8 mouse cellular contexts compared by ENCODE assay signal in genomic region chr3:51708746-51709411, GRCm38 (mm10). TPM values are rescaled to one million over a fixed set of nuclear protein-coding genes. Genes with fewer than 3 reads are reported as not detected.
A peak's percentile ranks its signal among the peaks of the same experiment; 100 is the strongest.
DNase-seq lines count a peak whose midpoint lies in the region; ATAC-seq and TF ChIP-seq lines count a peak whose summit lies in the region.

No protein-coding gene starts in this region.

- TF ChIP-seq POLR2A in kidney, adult 2 months (IDR thresholded peaks at IDR 0.05; ENCODE audit: low read depth, low read length), result peak; percentile 11

- H3K4me3 ChIP-seq in embryonic facial prominence, embryonic 12.5 days, result no peak overlapping the region
- peak overlapping the region; percentile 48 for H3K4me3 ChIP-seq in kidney, adult 2 months (ENCODE audit: insufficient read depth, low read depth, low read length)
- H3K4me3 ChIP-seq in midbrain, embryonic 15.5 days, result no peak overlapping the region

- no peaks in the 10 kb centered on the region for H3K9me3 ChIP-seq in embryonic facial prominence, embryonic 12.5 days
- no peaks in the 10 kb centered on the region for H3K9me3 ChIP-seq in midbrain, embryonic 15.5 days

- no peak overlapping the region; the same call in 1 of the 2 replicates for H3K4me2 ChIP-seq in embryonic facial prominence, embryonic 12.5 days (replicated peaks)
- no peak overlapping the region for H3K4me2 ChIP-seq in midbrain, embryonic 15.5 days

- H3K27ac ChIP-seq in embryonic facial prominence, embryonic 12.5 days, result peak overlapping the region; percentile 47
- peak overlapping the region; percentile 95 for H3K27ac ChIP-seq in kidney, adult 2 months (ENCODE audit: insufficient read depth, low read depth, low read length)
- peak overlapping the region; percentile 28 for H3K27ac ChIP-seq in midbrain, embryonic 15.5 days

- H3K36me3 ChIP-seq in embryonic facial prominence, embryonic 12.5 days, result no peaks in the 10 kb centered on the region
- no peaks in the 10 kb centered on the region for H3K36me3 ChIP-seq in kidney, adult 2 months (ENCODE audit: control insufficient read depth, insufficient read depth, low read length)
- no peaks in the 10 kb centered on the region for H3K36me3 ChIP-seq in midbrain, embryonic 15.5 days (replicated peaks)

- peak; percentile 68; the same call in 1 of the 2 replicates for ATAC-seq in embryonic facial prominence, embryonic 12.5 days (ENCODE audit: insufficient number of reproducible peaks, insufficient read depth, low FRiP score, low TSS enrichment)
- peak; percentile 57; the same call in 1 of the 2 replicates for ATAC-seq in midbrain, embryonic 15.5 days (replicated peaks)

- no peak overlapping the region for H3K9ac ChIP-seq in embryonic facial prominence, embryonic 12.5 days
- no peak overlapping the region for H3K9ac ChIP-seq in midbrain, embryonic 15.5 days

- DNase-seq in embryo, embryonic 10 days (ENCODE audit: low spot score), result peak; percentile 51
- DNase-seq in embryo, embryonic 10.5 days (ENCODE audit: low spot score), result no peak
- peak; percentile 99 for DNase-seq in heart, adult 11 months
- peak; percentile 94 for DNase-seq in kidney, adult 2 months
- DNase-seq in left cerebral cortex, postnatal 4 days, result peak; percentile 81
- DNase-seq in spleen, postnatal 4 days (ENCODE audit: low spot score in 2 of 2), result peak; percentile 72 to 83

- peaks cover 18% of the 10 kb centered on the region for H3K4me1 ChIP-seq in embryonic facial prominence, embryonic 12.5 days
- H3K4me1 ChIP-seq in kidney, adult 2 months (ENCODE audit: control insufficient read depth, insufficient read depth, low read length), result 0 out of 2 replicates have a peak, but pooled peaks cover 4% of the 10 kb centered on the region
- peaks cover 8% of the 10 kb centered on the region for H3K4me1 ChIP-seq in midbrain, embryonic 15.5 days

- intact Hi-C loops in left cerebral cortex, postnatal 4 days (cut with DNase I), result loop anchor here (10.0 kb wide), 1 partner anchor 146 kb away; no protein-coding TSS in a partner anchor

- H3K27me3 ChIP-seq in embryonic facial prominence, embryonic 12.5 days, result no peaks in the 10 kb centered on the region
- no peaks in the 10 kb centered on the region for H3K27me3 ChIP-seq in kidney, adult 2 months (replicated peaks; ENCODE audit: control insufficient read depth, insufficient read depth, low read length)
- no peaks in the 10 kb centered on the region for H3K27me3 ChIP-seq in midbrain, embryonic 15.5 days (replicated peaks)

- WGBS in embryonic facial prominence, embryonic 12.5 days, result 75% methylated on average over 21 of the region's 21 CpGs
- WGBS in kidney, adult 2 months, result 43% methylated on average over 21 of the region's 21 CpGs
- WGBS in midbrain, embryonic 15.5 days, result 67% methylated on average over 21 of the region's 21 CpGs

- TF ChIP-seq CTCF in kidney, adult 2 months (conservative IDR thresholded peaks at IDR 0.05; ENCODE audit: insufficient read depth, insufficient read length, low read depth, low read length), result no peak

RNA-seq across cellular contexts. Expression of gene Mgst2, which starts 48.7 kb away (rescaled TPM):
- polyA plus RNA-seq in embryonic facial prominence, embryonic 12.5 days (2016; fragmentation: Nextera tagmentation; extraction: Ambion mirVana), result 1.3 and 1.7 TPM in 2 replicates
- polyA plus RNA-seq in kidney, adult 2 months (2012; rRNA removed), result 0.11 and 0.55 TPM in 2 replicates
- 1 to 10 TPM; 1.1 to 1.5 TPM for total RNA-seq in left cerebral cortex, postnatal 4 days (2021)
- 0.48 and 0.57 TPM in 2 replicates for polyA plus RNA-seq in midbrain, embryonic 15.5 days (2015; fragmentation: Nextera tagmentation; extraction: Ambion mirVana)

Comparison
In these comparisons a context has a peak if more than half of its experiments do, and no peak if none do; other contexts are left out.
1. H3K27ac ChIP-seq: peak in every context shown above with its lines; median percentile 95 in kidney, adult 2 months; 47 in embryonic facial prominence, embryonic 12.5 days; 28 in midbrain, embryonic 15.5 days.